Mouse (Mus musculus): Measurements from ENCODE around the gene Cnr2.

- TF ChIP-seq FOSL1 (IDR thresholded peaks at IDR 0.05; ENCODE audit: insufficient read depth, low read length, poor library complexity, severe bottlenecking) (no peak), CTCF (IDR thresholded peaks at IDR 0.05; ENCODE audit: control insufficient read depth, insufficient read depth, insufficient read length) (no peak), MAX (IDR thresholded peaks at IDR 0.05) (no peak), MYOG (IDR thresholded peaks at IDR 0.05; ENCODE audit: control insufficient read depth, extremely low read depth, insufficient read length) (no peak), USF1 (IDR thresholded peaks at IDR 0.05; ENCODE audit: low read depth) (no peak), CEBPB (IDR thresholded peaks at IDR 0.05; ENCODE audit: low read depth) (no peak), MYOD1 (IDR thresholded peaks at IDR 0.05; ENCODE audit: control insufficient read depth, insufficient read length, low read depth) (no peak)
Measured at GRCm38 (mm10) chr4:135912164-135912563, 17.0 kb downstream of the Cnr2 start.

Measured in C2C12 (cell line).